Mouse (Mus musculus): Measurements from ENCODE around the gene Tent4a. TPM values are rescaled to one million over a fixed set of nuclear protein-coding genes. Genes with fewer than 3 reads are reported as not detected.

The Tent4a gene
- polyA plus RNA-seq, 1 experiment, result 16.7 TPM

DNA sequence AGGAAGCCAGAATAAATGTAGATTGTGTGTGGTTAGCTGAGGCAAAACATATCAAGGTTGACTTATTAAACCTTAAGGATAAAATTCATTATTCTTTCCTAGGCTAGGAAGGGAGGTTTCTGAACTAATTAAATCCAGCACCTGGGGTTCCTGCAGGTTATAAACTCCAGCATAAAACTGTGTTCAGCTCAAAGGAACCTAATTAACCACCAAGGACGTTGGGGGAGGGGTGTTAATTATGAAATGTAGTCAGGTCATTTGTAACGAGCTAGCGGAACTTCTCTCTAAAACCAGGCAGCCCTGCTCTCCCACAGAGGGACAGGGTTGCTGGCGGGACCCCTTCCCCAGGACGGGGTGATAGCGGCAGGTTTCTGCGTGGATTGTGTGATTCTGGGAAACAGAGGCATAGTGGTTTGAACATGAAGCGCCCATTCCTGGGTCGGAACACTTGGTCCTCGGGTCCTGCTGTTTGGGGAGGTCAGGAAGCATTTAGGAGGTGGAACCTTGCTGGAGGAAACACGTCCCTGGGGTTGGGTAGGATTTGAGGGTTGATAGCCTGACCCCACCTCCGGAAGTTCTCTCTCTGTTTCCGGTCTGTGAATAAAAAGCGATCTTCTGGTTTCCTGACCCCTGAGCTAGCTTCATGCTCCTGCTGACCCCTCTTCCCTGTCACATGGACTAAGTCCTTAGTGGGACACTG, 78.8 kb downstream of the Tent4a start:
- DNase-seq, result no peak
- Histone ChIP-seq H3K4me3 (ENCODE audit: insufficient read depth, low read depth, low read length) (no peak overlapping the region), H3K27ac (ENCODE audit: insufficient read depth, low read depth, low read length) (no peak overlapping the region), H3K36me3 (ENCODE audit: control insufficient read depth, insufficient read depth, low read length) (no peaks in the 10 kb centered on the region), H3K27me3 (replicated peaks; ENCODE audit: control insufficient read depth, insufficient read depth, low read length) (no peaks in the 10 kb centered on the region), H3K4me1 (ENCODE audit: control insufficient read depth, insufficient read depth, low read length) (no peaks in the 10 kb centered on the region)
- 53% methylated on average over 14 of the region's 14 CpGs for WGBS
- TF ChIP-seq CTCF (conservative IDR thresholded peaks at IDR 0.05; ENCODE audit: insufficient read depth, insufficient read length, low read depth, low read length) (no peak), POLR2A (IDR thresholded peaks at IDR 0.05; ENCODE audit: low read depth, low read length) (no peak)

Other genes with a start within 250 kb of the Tent4a start
- gene Nsun2, start 871 bp downstream of the Tent4a start, polyA plus RNA-seq (2012; rRNA removed), result 47.9 and 51.6 TPM in 2 replicates
- 13.9 and 15.7 TPM in 2 replicates for gene Srd5a1, start 76.8 kb upstream of the Tent4a start, polyA plus RNA-seq (2012; rRNA removed)
- 1.2 and 1.8 TPM in 2 replicates for gene Ube2ql1, start 205.3 kb upstream of the Tent4a start, polyA plus RNA-seq (2012; rRNA removed)

Measured in kidney, adult 2 months (tissue).